Mouse (Mus musculus) neural tube, embryonic 15.5 days (tissue): Measurements from ENCODE around the gene Tomm34. TPM values are rescaled to one million over a fixed set of nuclear protein-coding genes. Genes with fewer than 3 reads are reported as not detected.
A peak's percentile ranks its signal among the peaks of the same experiment; 100 is the strongest.

Experiments used
- ATAC-seq: fragments of 200-750 bp; cut with Nextera tagmentation; 2 replicates; pipeline ENCODE4 v1.8.0; 2017; ENCODE audit warnings: mild to moderate bottlenecking, moderate TSS enrichment, moderate library complexity; ENCODE audit not compliant: low FRiP score
- H3K27ac ChIP-seq: fragments of 300-500 bp; sonication (generic); replicated peaks from 2 replicates; pipeline ENCODE4 v1.5.1; 2015; ENCODE audit warnings: mild to moderate bottlenecking, inconsistent platforms
- H3K27me3 ChIP-seq: fragments of 300-500 bp; sonication (generic); replicated peaks from 2 replicates; pipeline ENCODE4 v1.6.1; 2015; ENCODE audit warnings: inconsistent platforms
- H3K36me3 ChIP-seq: fragments of 300-500 bp; sonication (generic); 2 replicates; pipeline ENCODE4 v1.6.1; 2015; ENCODE audit warnings: inconsistent platforms
- H3K4me1 ChIP-seq: fragments of 300-500 bp; sonication (generic); 2 replicates; pipeline ENCODE4 v1.6.1; 2015; ENCODE audit warnings: inconsistent platforms
- H3K4me2 ChIP-seq: fragments of 300-500 bp; sonication (generic); 2 replicates; pipeline ENCODE4 v1.6.1; 2015; ENCODE audit warnings: inconsistent platforms, mild to moderate bottlenecking, moderate library complexity
- H3K4me3 ChIP-seq: fragments of 300-500 bp; sonication (generic); replicated peaks from 2 replicates; pipeline ENCODE4 v1.5.1; 2015; ENCODE audit warnings: mild to moderate bottlenecking, inconsistent platforms
- H3K9ac ChIP-seq: fragments of 300-500 bp; sonication (generic); replicated peaks from 2 replicates; pipeline ENCODE4 v1.6.1; 2015; ENCODE audit warnings: mild to moderate bottlenecking, inconsistent platforms
- H3K9me3 ChIP-seq: fragments of 300-500 bp; sonication (generic); replicated peaks from 2 replicates; pipeline ENCODE4 v1.6.1; 2016; ENCODE audit warnings: inconsistent platforms
- WGBS: fragments of 180-500 bp; shearing (Covaris S2); methylation state at CpG from one replicate; pipeline ENCODE4 v1.1.7; 2015; ENCODE audit warnings: mixed read lengths; 5-methylcytosine and 5-hydroxymethylcytosine counted together
- polyA plus RNA-seq: library from polyadenylated mRNA; unstranded; fragments of >200 nt; fragmentation: Nextera tagmentation; extraction: Ambion mirVana; gene quantifications from 2 replicates; pipeline ENCODE4 v1.2.1, GENCODE M21; 2015

Tomm34 gene
- 49.5 and 53.9 TPM in 2 replicates for polyA plus RNA-seq

GRCm38 (mm10) chr2:164070765-164071436, at the start of gene Tomm34:
Tomm34 (minus strand) TSS chr2:164071169.
- Histone ChIP-seq H3K4me3 (peak within 1 kb of the TSS; percentile 96), H3K4me1 (peaks cover 36% of the 10 kb centered on the region), H3K27ac (peak within 1 kb of the TSS; percentile 89), H3K36me3 (peaks cover 5% of the 10 kb centered on the region), H3K27me3 (no peaks in the 10 kb centered on the region), H3K4me2 (peak within 1 kb of the TSS; percentile 91), H3K9me3 (no peaks in the 10 kb centered on the region), H3K9ac (peak within 1 kb of the TSS; percentile 87)
- WGBS = under 1% methylated on average over 55 of the region's 55 CpGs
- ATAC-seq = peak; percentile 95

GRCm38 (mm10) chr2:164119503-164119902, 48.5 kb upstream of the Tomm34 start:
- Histone ChIP-seq H3K27me3 (no peaks in the 10 kb centered on the region), H3K27ac (no peak overlapping the region), H3K4me1 (no peaks in the 10 kb centered on the region), H3K9ac (no peak overlapping the region), H3K9me3 (no peaks in the 10 kb centered on the region), H3K4me2 (no peak overlapping the region), H3K36me3 (peaks cover 33% of the 10 kb centered on the region), H3K4me3 (no peak overlapping the region)
- WGBS = 93% methylated on average over 6 of the region's 6 CpGs
- no peak for ATAC-seq

GRCm38 (mm10) chr2:164115531-164115930, 44.6 kb upstream of the Tomm34 start:
- WGBS = 94% methylated on average over 10 of the region's 10 CpGs

GRCm38 (mm10) chr2:164114051-164114450, 43.1 kb upstream of the Tomm34 start:
- Histone ChIP-seq H3K4me3 (no peak overlapping the region), H3K9ac (no peak overlapping the region), H3K9me3 (no peaks in the 10 kb centered on the region), H3K27ac (no peak overlapping the region), H3K4me2 (no peak overlapping the region), H3K27me3 (no peaks in the 10 kb centered on the region), H3K36me3 (peaks cover 12% of the 10 kb centered on the region), H3K4me1 (no peaks in the 10 kb centered on the region)
- 90% methylated on average over 6 of the region's 6 CpGs for WGBS
- ATAC-seq = no peak

More at GRCm38 (mm10) chr2:164115531-164115930, 44.6 kb upstream of the Tomm34 start:
- Histone ChIP-seq H3K4me3 (no peak overlapping the region), H3K9ac (no peak overlapping the region), H3K4me2 (no peak overlapping the region), H3K36me3 (peaks cover 23% of the 10 kb centered on the region), H3K27me3 (no peaks in the 10 kb centered on the region), H3K27ac (no peak overlapping the region), H3K4me1 (no peaks in the 10 kb centered on the region), H3K9me3 (no peaks in the 10 kb centered on the region)
- no peak for ATAC-seq

- 0 out of 2 replicates have a peak, but pooled peaks cover 5% of the 10 kb centered on the region for H3K4me1 ChIP-seq
- ATAC-seq = no peak
- H3K9ac ChIP-seq = no peak overlapping the region
- 89% methylated on average over 8 of the region's 8 CpGs for WGBS
- no peak overlapping the region for H3K4me2 ChIP-seq
- H3K27ac ChIP-seq = no peak overlapping the region
- no peaks in the 10 kb centered on the region for H3K27me3 ChIP-seq
- no peaks in the 10 kb centered on the region for H3K36me3 ChIP-seq
- no peaks in the 10 kb centered on the region for H3K9me3 ChIP-seq
- no peak overlapping the region for H3K4me3 ChIP-seq
Observed at GRCm38 (mm10) chr2:164111546-164111945, 40.6 kb upstream of the Tomm34 start.

DNA sequence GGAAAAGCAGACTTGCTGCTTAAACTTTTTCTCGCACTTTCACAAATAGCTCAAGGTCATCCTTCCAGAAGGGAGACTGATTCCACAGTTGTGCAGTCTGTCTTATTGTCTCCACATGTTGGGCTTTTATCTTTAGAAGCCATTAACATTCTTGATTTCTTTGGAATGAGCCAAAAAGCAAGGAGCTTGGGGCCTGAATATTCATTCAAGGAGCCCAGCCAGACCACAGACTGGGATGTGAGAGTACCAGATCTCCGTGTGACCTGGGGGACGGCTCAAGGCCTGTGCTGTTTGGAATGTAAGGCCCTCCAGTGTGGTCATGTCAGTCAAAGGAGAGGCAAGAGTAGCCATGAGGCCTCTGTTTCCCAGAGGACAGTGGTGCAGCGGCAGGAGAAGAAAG, 37.5 kb upstream of the Tomm34 start:
- H3K4me2 ChIP-seq = no peak overlapping the region
- 0 out of 2 replicates have a peak, but pooled peaks cover 5% of the 10 kb centered on the region for H3K4me1 ChIP-seq
- no peaks in the 10 kb centered on the region for H3K27me3 ChIP-seq
- 28% methylated on average over 4 of the region's 4 CpGs for WGBS
- no peak for ATAC-seq
- 0 out of 2 replicates have a peak, but pooled peaks cover 6% of the 10 kb centered on the region for H3K36me3 ChIP-seq
- no peak overlapping the region for H3K27ac ChIP-seq
- H3K4me3 ChIP-seq = no peak overlapping the region
- no peak overlapping the region for H3K9ac ChIP-seq
- no peaks in the 10 kb centered on the region for H3K9me3 ChIP-seq

- 43% methylated on average over 16 of the region's 16 CpGs for WGBS
- H3K36me3 ChIP-seq = peaks cover 7% of the 10 kb centered on the region; the same call in 1 of the 2 replicates
- no peak overlapping the region for H3K4me2 ChIP-seq
- 0 out of 2 replicates have a peak, but pooled peaks cover 5% of the 10 kb centered on the region for H3K4me1 ChIP-seq
- H3K27me3 ChIP-seq = no peaks in the 10 kb centered on the region
- no peaks in the 10 kb centered on the region for H3K9me3 ChIP-seq
- no peak overlapping the region for H3K9ac ChIP-seq
- no peak overlapping the region for H3K27ac ChIP-seq
- H3K4me3 ChIP-seq = no peak overlapping the region
- no peak for ATAC-seq
Observed at GRCm38 (mm10) chr2:164107125-164107874, 36.3 kb upstream of the Tomm34 start.

DNA sequence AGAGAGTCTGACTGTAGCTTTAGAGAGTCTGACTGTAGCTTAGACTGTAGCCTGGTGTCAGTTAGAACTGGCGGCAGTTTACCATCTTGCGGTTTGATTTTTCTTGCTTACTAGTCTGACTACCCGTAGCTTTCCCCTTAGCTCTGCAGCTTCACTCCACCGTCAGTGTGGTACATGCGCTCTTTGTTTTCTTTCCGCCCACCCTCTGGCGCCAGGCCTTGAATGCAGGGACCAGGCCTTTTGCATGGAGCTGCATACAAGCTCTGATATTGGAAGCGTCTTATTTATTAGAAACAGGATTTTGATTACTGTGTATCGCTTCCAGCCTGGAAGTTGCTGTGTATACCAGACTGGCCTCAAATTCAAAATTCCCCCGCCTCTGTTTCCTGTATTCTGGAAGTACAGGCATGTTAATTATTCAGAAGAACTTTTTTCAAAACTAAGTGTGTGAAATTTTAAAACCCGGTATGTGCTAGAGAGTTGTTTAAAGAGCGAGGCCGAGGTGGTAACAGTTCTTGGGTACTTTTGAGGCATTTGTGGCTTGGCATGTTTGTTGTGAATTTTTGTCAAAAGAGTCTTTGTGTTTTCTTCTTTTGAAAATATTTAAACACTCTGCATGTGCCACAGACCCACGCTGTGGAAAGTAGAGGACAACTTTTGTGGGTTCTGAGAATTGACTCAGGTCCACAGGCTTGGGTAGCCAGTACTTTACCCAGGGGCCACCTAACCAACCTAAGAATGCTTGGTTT, 35.5 kb upstream of the Tomm34 start:
- peaks cover 13% of the 10 kb centered on the region for H3K36me3 ChIP-seq
- no peak overlapping the region for H3K9ac ChIP-seq
- no peak for ATAC-seq
- no peaks in the 10 kb centered on the region for H3K9me3 ChIP-seq
- 71% methylated on average over 14 of the region's 14 CpGs for WGBS
- no peak overlapping the region for H3K4me3 ChIP-seq
- no peak overlapping the region for H3K4me2 ChIP-seq
- H3K27me3 ChIP-seq = no peaks in the 10 kb centered on the region
- H3K27ac ChIP-seq = no peak overlapping the region
- 0 out of 2 replicates have a peak, but pooled peaks cover 5% of the 10 kb centered on the region for H3K4me1 ChIP-seq

DNA sequence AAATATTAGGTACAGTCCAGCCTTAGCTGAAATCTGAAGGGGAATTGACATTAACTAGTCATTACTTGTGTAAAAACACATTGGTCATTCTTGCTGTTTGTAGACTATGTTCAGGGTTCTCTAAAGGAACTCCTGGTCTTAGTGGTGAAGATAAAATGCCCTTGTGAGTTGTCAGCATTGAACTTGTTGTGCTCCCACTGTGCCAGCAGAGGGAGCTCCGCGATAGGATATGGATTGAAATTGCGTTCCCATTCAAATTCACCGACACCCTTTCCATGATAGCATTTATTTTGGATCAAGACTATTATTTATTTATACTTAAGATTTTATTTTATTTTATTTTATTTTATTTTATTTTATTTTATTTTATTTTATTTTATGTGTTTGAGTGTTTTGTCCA, 32.5 kb upstream of the Tomm34 start:
- ATAC-seq = no peak
- Histone ChIP-seq H3K4me1 (0 out of 2 replicates have a peak, but pooled peaks cover 2% of the 10 kb centered on the region), H3K4me2 (no peak overlapping the region)

GRCm38 (mm10) chr2:164102366-164102765, 31.4 kb upstream of the Tomm34 start:
- no peak overlapping the region for H3K4me2 ChIP-seq
- ATAC-seq = no peak
- H3K36me3 ChIP-seq = peaks cover 45% of the 10 kb centered on the region
- no peaks in the 10 kb centered on the region for H3K27me3 ChIP-seq
- no peaks in the 10 kb centered on the region for H3K4me1 ChIP-seq
- 85% methylated on average over 3 of the region's 3 CpGs for WGBS
- H3K27ac ChIP-seq = no peak overlapping the region
- no peak overlapping the region for H3K4me3 ChIP-seq
- no peaks in the 10 kb centered on the region for H3K9me3 ChIP-seq
- no peak overlapping the region for H3K9ac ChIP-seq

More for the DNA sequence above, 32.5 kb upstream of the Tomm34 start:
- no peaks in the 10 kb centered on the region for H3K27me3 ChIP-seq
- WGBS = 27% methylated on average over 4 of the region's 4 CpGs
- H3K27ac ChIP-seq = no peak overlapping the region
- H3K4me3 ChIP-seq = no peak overlapping the region
- no peaks in the 10 kb centered on the region for H3K9me3 ChIP-seq
- H3K9ac ChIP-seq = no peak overlapping the region
- peaks cover 38% of the 10 kb centered on the region for H3K36me3 ChIP-seq

DNA sequence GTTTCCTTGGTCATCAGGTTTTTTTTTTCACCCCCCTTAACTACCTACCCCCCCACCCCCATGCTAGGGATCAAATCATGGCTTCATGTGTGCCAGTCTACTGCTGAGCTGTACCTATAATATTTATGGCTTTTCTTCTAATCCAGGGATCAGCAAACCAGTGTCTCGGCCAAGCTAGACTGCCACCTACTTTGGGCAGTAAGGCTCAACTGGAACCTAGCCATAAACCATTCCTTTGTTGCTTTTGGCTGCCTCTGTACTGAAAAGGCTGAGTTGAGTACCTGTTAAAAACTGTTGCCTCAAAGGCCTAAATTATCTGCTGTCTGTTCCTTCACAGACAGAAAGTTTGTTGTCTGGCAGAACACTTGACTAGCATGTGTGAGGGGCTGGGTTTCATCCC, 31.0 kb upstream of the Tomm34 start:
- H3K36me3 ChIP-seq = peaks cover 45% of the 10 kb centered on the region
- WGBS = 52% methylated on average over 1 of the region's 1 CpGs
- no peak overlapping the region for H3K4me3 ChIP-seq
- no peak overlapping the region for H3K9ac ChIP-seq
- ATAC-seq = no peak
- no peaks in the 10 kb centered on the region for H3K9me3 ChIP-seq
- H3K27ac ChIP-seq = no peak overlapping the region
- H3K27me3 ChIP-seq = no peaks in the 10 kb centered on the region
- no peaks in the 10 kb centered on the region for H3K4me1 ChIP-seq
- no peak overlapping the region for H3K4me2 ChIP-seq
